Mouse (Mus musculus): ENCODE data around the gene Hist1h2bh. TPM values are rescaled to one million over a fixed set of nuclear protein-coding genes. Genes with fewer than 3 reads are reported as not detected.
"Not testable (repeated sequence)": the region's sequence is repeated elsewhere in the genome, so short reads cannot be mapped to it uniquely, and the experiment has no call there.

The Hist1h2bh gene
- total RNA-seq (2014; rRNA removed) = 1.3 and 1.5 TPM in 2 replicates
- 0.07 and 0.09 TPM in 2 replicates for polyA plus RNA-seq (2012; rRNA removed)

DNA sequence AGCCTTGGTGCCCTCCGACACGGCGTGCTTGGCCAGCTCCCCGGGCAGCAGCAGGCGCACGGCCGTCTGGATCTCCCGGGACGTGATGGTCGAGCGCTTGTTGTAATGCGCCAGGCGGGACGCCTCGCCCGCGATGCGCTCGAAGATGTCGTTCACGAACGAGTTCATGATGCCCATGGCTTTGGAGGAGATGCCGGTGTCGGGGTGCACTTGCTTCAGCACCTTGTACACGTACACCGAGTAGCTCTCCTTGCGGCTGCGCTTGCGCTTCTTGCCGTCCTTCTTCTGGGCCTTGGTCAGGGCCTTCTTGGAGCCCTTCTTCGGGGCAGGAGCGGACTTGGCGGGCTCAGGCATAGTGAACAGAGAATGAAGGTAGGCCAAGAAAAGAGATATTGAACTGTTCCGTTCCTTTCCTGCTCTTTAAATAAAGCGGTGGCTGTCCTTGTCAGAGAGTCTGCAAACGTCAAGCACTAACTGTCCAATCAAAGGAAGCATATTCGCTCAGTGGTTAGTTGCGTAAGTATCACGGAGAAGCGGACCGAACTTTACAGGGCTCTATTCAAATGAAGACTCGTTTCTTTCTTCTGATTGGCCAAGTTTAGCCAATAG, at the start of gene Hist1h2bh:
Gene Hist1h2bh, minus strand, starts transcription at position 394 of the 609 bp plus-strand sequence.
- H3K36me3 ChIP-seq (ENCODE audit: control insufficient read depth, insufficient read depth, low read length); H3K79me2 ChIP-seq (ENCODE audit: control insufficient read depth, insufficient read depth, low read length); H3K27me3 ChIP-seq (ENCODE audit: control insufficient read depth, insufficient read depth, low read length); H3K4me1 ChIP-seq (ENCODE audit: control insufficient read depth, insufficient read depth, low read length): not testable (repeated sequence)
- Histone ChIP-seq H3K9ac (ENCODE audit: low read depth, low read length) (peak within 1 kb of the TSS; percentile 73), H3K4me3 (ENCODE audit: insufficient read depth, low read depth, low read length) (peak within 1 kb of the TSS; percentile 69), H3K27ac (replicated peaks; ENCODE audit: insufficient read depth, low read depth, low read length) (peak within 1 kb of the TSS; percentile 42)
- under 1% methylated on average over 42 of the region's 42 CpGs for WGBS
- TF ChIP-seq POLR2A (IDR thresholded peaks at IDR 0.05; ENCODE audit: extremely low read depth, insufficient read depth, low read length) = 0 out of 2 replicates have a peak, but pooled peaks have one; percentile 28
- DNase-seq (ENCODE audit: extremely low read depth, low read depth, low spot score) = peak; percentile 99

- Histone ChIP-seq H3K4me3 (ENCODE audit: insufficient read depth, low read depth, low read length) (no peak overlapping the region), H3K9ac (ENCODE audit: low read depth, low read length) (no peak overlapping the region), H3K27ac (replicated peaks; ENCODE audit: insufficient read depth, low read depth, low read length) (no peak overlapping the region), H3K79me2 (ENCODE audit: control insufficient read depth, insufficient read depth, low read length) (no peaks in the 10 kb centered on the region), H3K36me3 (ENCODE audit: control insufficient read depth, insufficient read depth, low read length) (no peaks in the 10 kb centered on the region), H3K4me1 (ENCODE audit: control insufficient read depth, insufficient read depth, low read length) (peaks cover 2% of the 10 kb centered on the region; the same call in 1 of the 2 replicates), H3K27me3 (ENCODE audit: control insufficient read depth, insufficient read depth, low read length) (no peaks in the 10 kb centered on the region)
- DNase-seq (ENCODE audit: extremely low read depth, low read depth, low spot score) = no peak
- TF ChIP-seq POLR2A (IDR thresholded peaks at IDR 0.05; ENCODE audit: extremely low read depth, insufficient read depth, low read length) (no peak), CTCF (IDR thresholded peaks at IDR 0.05; ENCODE audit: low read depth, low read length) (no peak)
- 75% methylated on average over 7 of the region's 7 CpGs for WGBS
Observed at GRCm38 (mm10) chr13:23592614-23593013, 49.4 kb upstream of the Hist1h2bh start.

DNA sequence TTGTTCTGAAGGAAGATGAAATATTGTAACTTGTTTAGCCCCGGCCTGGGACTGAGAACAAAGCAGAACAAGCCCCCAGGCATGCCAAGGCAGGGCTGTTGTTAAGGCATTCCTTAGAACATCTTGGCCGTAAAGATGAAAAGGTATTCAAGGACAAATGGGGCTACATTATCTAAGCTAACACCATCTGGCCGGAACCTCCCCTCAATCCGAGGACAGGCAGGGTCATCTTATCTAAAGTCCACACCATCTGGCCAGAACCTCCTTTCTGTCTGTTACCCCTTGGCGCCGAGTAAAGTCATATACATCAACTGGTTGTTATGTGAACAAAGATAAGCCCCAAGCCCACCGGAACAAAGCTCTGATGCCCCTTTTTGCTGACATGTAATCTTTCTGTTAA, 48.7 kb upstream of the Hist1h2bh start:
- H3K36me3 ChIP-seq (ENCODE audit: control insufficient read depth, insufficient read depth, low read length); H3K4me3 ChIP-seq (ENCODE audit: insufficient read depth, low read depth, low read length); H3K79me2 ChIP-seq (ENCODE audit: control insufficient read depth, insufficient read depth, low read length); DNase-seq (ENCODE audit: extremely low read depth, low read depth, low spot score); H3K27me3 ChIP-seq (ENCODE audit: control insufficient read depth, insufficient read depth, low read length); H3K27ac ChIP-seq (replicated peaks; ENCODE audit: insufficient read depth, low read depth, low read length); H3K4me1 ChIP-seq (ENCODE audit: control insufficient read depth, insufficient read depth, low read length); H3K9ac ChIP-seq (ENCODE audit: low read depth, low read length): not testable (repeated sequence)
- WGBS = 85% methylated on average over 7 of the region's 7 CpGs

DNA sequence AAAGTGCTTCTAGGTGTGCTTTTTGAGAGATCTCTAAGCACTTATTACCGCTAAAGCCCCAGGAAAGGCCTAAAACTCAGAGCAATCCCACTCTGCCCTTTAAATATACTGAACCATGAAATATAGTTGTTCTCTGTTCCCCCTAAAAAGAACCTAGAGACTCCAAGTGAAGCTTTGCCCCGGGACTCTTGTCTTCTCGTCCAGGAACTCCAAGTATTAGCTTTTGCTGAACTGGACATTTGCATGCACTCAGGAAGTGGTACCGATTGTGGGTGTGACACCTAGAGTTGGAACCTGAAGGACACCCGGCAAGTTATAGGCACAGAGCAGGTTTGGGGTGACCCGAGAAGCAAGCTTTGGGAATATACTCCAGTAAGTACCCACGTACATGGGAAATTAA, 48.0 kb upstream of the Hist1h2bh start:
- no peak for DNase-seq (ENCODE audit: extremely low read depth, low read depth, low spot score)
- H3K36me3 ChIP-seq (ENCODE audit: control insufficient read depth, insufficient read depth, low read length) = no peaks in the 10 kb centered on the region
- H3K4me3 ChIP-seq (ENCODE audit: insufficient read depth, low read depth, low read length) = no peak overlapping the region
- H3K27ac ChIP-seq (replicated peaks; ENCODE audit: insufficient read depth, low read depth, low read length) = no peak overlapping the region
- TF ChIP-seq POLR2A (IDR thresholded peaks at IDR 0.05; ENCODE audit: extremely low read depth, insufficient read depth, low read length) = no peak
- TF ChIP-seq CTCF (IDR thresholded peaks at IDR 0.05; ENCODE audit: low read depth, low read length) = no peak
- peaks cover 5% of the 10 kb centered on the region; the same call in 1 of the 2 replicates for H3K4me1 ChIP-seq (ENCODE audit: control insufficient read depth, insufficient read depth, low read length)
- no peaks in the 10 kb centered on the region for H3K79me2 ChIP-seq (ENCODE audit: control insufficient read depth, insufficient read depth, low read length)
- 93% methylated on average over 7 of the region's 7 CpGs for WGBS
- no peak overlapping the region for H3K9ac ChIP-seq (ENCODE audit: low read depth, low read length)
- H3K27me3 ChIP-seq (ENCODE audit: control insufficient read depth, insufficient read depth, low read length) = no peaks in the 10 kb centered on the region

DNA sequence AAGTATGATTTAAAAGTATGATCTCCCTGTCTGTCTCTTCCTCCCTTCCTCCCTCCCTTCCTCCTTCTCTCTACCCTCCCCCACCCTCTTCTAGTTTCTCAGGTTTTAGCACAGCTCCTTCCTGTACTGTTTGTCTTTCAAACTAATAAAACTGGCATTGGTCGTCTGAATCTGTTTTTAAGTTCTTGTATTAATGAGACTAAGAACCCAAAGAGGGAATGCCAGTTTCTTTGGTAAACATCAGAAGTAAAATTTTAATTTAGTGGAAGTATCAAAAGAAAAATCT, 43.7 kb upstream of the Hist1h2bh start:
- no peak overlapping the region; the same call in 1 of the 2 replicates for H3K9ac ChIP-seq (ENCODE audit: low read depth, low read length)
- TF ChIP-seq POLR2A (IDR thresholded peaks at IDR 0.05; ENCODE audit: extremely low read depth, insufficient read depth, low read length) = no peak
- TF ChIP-seq CTCF (IDR thresholded peaks at IDR 0.05; ENCODE audit: low read depth, low read length) = no peak
- peaks cover 11% of the 10 kb centered on the region; the same call in 1 of the 2 replicates for H3K4me1 ChIP-seq (ENCODE audit: control insufficient read depth, insufficient read depth, low read length)
- no peaks in the 10 kb centered on the region for H3K36me3 ChIP-seq (ENCODE audit: control insufficient read depth, insufficient read depth, low read length)
- no peaks in the 10 kb centered on the region for H3K27me3 ChIP-seq (ENCODE audit: control insufficient read depth, insufficient read depth, low read length)
- peak overlapping the region; percentile 72; the same call in 1 of the 2 replicates for H3K4me3 ChIP-seq (ENCODE audit: insufficient read depth, low read depth, low read length)
- no peak for DNase-seq (ENCODE audit: extremely low read depth, low read depth, low spot score)
- H3K79me2 ChIP-seq (ENCODE audit: control insufficient read depth, insufficient read depth, low read length) = no peaks in the 10 kb centered on the region
- H3K27ac ChIP-seq (replicated peaks; ENCODE audit: insufficient read depth, low read depth, low read length) = peak overlapping the region; percentile 35; the same call in 1 of the 2 replicates
- WGBS = 23% methylated on average over 1 of the region's 1 CpGs

DNA sequence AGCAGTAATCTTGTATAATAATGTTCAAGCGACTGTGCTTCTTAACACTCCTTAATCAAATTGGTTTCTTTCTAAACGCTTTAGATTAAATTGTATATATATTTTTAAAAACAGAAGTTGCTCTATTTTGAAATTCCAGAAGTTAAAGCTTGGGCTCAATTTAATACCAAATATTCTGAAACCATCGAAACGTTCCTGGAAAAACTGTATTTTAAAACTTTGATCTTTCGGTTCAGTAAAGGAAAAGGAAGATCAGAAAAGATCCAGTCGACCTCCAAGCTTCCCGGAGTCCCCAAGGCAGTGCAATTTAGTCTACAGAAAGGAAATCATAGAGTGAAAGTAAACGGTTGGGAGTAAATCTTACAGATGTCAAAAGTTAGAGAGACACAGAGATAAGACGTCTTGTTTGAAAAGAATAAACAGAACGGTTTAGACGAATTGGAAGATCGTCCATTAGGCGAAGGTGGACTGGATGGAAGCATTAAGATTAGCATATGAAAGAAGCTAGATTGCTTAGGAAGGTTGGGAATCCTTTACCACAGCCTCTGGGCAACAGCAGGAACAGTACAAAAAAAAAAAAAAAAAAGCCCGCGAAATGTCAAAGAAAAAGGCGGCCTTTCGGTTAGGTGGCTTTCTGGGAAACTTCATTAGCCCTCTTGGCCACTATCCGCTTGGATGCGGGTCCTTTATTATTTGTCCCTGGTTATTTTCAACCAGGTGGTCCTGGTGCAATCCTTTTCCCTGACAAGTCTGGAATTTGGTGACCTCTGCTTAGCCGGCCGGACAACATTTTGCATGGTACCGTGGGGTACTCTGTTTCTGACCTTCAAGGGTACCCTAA, 43.1 kb upstream of the Hist1h2bh start:
- Histone ChIP-seq H3K4me3 (ENCODE audit: insufficient read depth, low read depth, low read length) (peak overlapping the region; percentile 72), H3K4me1 (ENCODE audit: control insufficient read depth, insufficient read depth, low read length) (peaks cover 11% of the 10 kb centered on the region; the same call in 1 of the 2 replicates), H3K9ac (ENCODE audit: low read depth, low read length) (peak overlapping the region; percentile 54; the same call in 1 of the 2 replicates), H3K79me2 (ENCODE audit: control insufficient read depth, insufficient read depth, low read length) (no peaks in the 10 kb centered on the region), H3K36me3 (ENCODE audit: control insufficient read depth, insufficient read depth, low read length) (no peaks in the 10 kb centered on the region), H3K27ac (replicated peaks; ENCODE audit: insufficient read depth, low read depth, low read length) (peak overlapping the region; percentile 35), H3K27me3 (ENCODE audit: control insufficient read depth, insufficient read depth, low read length) (no peaks in the 10 kb centered on the region)
- TF ChIP-seq CTCF (IDR thresholded peaks at IDR 0.05; ENCODE audit: low read depth, low read length) = no peak
- no peak for TF ChIP-seq POLR2A (IDR thresholded peaks at IDR 0.05; ENCODE audit: extremely low read depth, insufficient read depth, low read length)
- no peak for DNase-seq (ENCODE audit: extremely low read depth, low read depth, low spot score)
- 2% methylated on average over 22 of the region's 22 CpGs for WGBS
